ENCODE assay signal across 19 mouse cellular contexts in genomic region chr11:44083716-44084115, GRCm38 (mm10).
DNase-seq lines count a peak whose midpoint lies in the region; TF ChIP-seq lines count a peak whose summit lies in the region.
"Had no signal": no experiment of that assay in that cellular context is flagged by ENCODE, and none has a peak within 500 bp of the region (broad histone marks: within the 10 kb centered on the region; RNA-seq: fewer than 3 reads in every experiment).

No protein-coding gene starts in this region.

- no peak for TF ChIP-seq CTCF in brain, embryonic 14.5 days (IDR thresholded peaks at IDR 0.05; ENCODE audit: borderline replicate concordance, extremely low read depth, insufficient read depth, insufficient read length)

- DNase-seq in frontal cortex, postnatal 36 days (ENCODE audit: low spot score in 2 of 2), result peak; percentile 12 to 44
- no peak for DNase-seq in frontal cortex, postnatal 10 days (ENCODE audit: low spot score in 2 of 2)
- peak; percentile 30 for DNase-seq in right cerebral cortex, adult 18-20 months
- no peak for DNase-seq in right cerebral cortex, postnatal 25 days
- DNase-seq in brain, embryonic 14.5 days (ENCODE audit: low read depth), result peak; percentile 36
- peak; percentile 8 to 54 for DNase-seq in left cerebral cortex, postnatal 25 days (ENCODE audit: low spot score in 2 of 2)
- no peak for DNase-seq in ovary, postnatal 36 days (ENCODE audit: low spot score)
- DNase-seq in ovary, postnatal 10 days (ENCODE audit: low spot score), result no peak
- DNase-seq: adrenal gland, adult 8-10 months; B cell, adult 2 months; cerebellum, adult 11 months; cerebellum, postnatal 25 days; gastrocnemius, adult 2 months; heart, postnatal 4 days; kidney, postnatal 4 days; liver, embryonic 13.5 days; lung, adult 2 months; midbrain, embryonic 14.5 days; thymus, postnatal 14 days had no signal

- TF ChIP-seq POLR2A in brain, embryonic 14.5 days (IDR thresholded peaks at IDR 0.05; ENCODE audit: borderline replicate concordance, extremely low read depth, insufficient read depth, insufficient read length, poor library complexity, severe bottlenecking), result no peak

- intact Hi-C loops in left cerebral cortex, postnatal 25 days (cut with DNase I), result loop anchor here (10.0 kb wide), 1 partner anchor 299 kb away; no protein-coding TSS in a partner anchor

Comparison
In these comparisons a context has a peak if more than half of its experiments do, and no peak if none do; other contexts are left out.
1. DNase-seq: peak in frontal cortex, postnatal 36 days (2 of 2), right cerebral cortex, adult 18-20 months (single experiment), brain, embryonic 14.5 days (single experiment) and left cerebral cortex, postnatal 25 days (2 of 2); none in frontal cortex, postnatal 10 days (0 of 2), right cerebral cortex, postnatal 25 days (single experiment), ovary, postnatal 36 days (single experiment) and ovary, postnatal 10 days (single experiment).